ENCODE assay signal across 7 mouse cellular contexts in the genomic region with DNA sequence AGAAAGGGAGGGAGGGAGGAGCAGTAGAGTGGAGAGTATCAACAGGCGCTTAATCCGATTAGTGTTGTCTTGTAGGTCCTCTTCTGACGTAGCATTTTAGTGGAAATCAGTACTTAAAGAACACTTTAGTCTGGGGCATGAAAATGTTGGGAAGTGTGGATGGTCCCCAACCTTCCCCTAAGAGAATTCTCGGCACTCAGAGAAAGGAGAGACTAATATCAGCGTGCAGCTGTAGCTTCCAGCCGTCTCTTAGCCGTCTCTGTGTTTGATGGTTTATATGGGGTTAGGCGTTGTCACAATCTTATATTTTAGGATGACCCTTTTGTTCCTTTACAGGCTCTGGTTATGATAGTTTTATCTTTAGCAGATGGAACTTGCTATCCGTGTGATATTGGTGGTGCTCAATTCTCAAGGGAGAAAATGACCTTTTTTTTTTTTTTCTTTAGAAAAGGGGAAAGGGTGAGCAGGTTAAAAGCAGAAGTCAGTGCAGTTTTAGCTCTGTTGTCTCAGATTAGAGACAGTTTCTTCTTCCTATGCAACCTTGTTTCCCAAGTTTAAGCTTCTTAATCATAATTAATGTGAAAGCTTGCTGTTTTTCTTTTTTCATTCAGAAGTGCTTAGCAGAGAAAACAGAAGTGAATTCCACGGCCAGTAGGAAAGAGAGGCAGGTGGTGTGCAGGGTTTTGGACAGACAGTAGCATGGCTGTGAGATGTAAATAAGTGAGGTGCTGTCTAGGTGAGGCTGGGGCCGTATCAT. TPM values are rescaled to one million over a fixed set of nuclear protein-coding genes. Genes with fewer than 3 reads are reported as not detected.
DNase-seq lines count a peak whose midpoint lies in the region; ATAC-seq and TF ChIP-seq lines count a peak whose summit lies in the region.

No protein-coding gene starts in this region.

- ATAC-seq in neural tube, embryonic 11.5 days (ENCODE audit: insufficient read depth, low FRiP score, low TSS enrichment): no peak; the same call in 1 of the 2 replicates
- ATAC-seq in forebrain, embryonic 11.5 days (replicated peaks; ENCODE audit: low FRiP score): no peak
- ATAC-seq in liver, embryonic 12.5 days: peak; percentile 68
- ATAC-seq in stomach, postnatal 0 days (ENCODE audit: low FRiP score, low TSS enrichment): no peak

- peak overlapping the region; percentile 86 for H3K4me3 ChIP-seq in neural tube, embryonic 11.5 days (ENCODE audit: low read depth, low read length)
- H3K4me3 ChIP-seq in forebrain, embryonic 11.5 days (ENCODE audit: low read depth, low read length): peak overlapping the region; percentile 78
- H3K4me3 ChIP-seq in liver, embryonic 12.5 days: peak overlapping the region; percentile 84
- peak overlapping the region; percentile 57 for H3K4me3 ChIP-seq in stomach, postnatal 0 days (ENCODE audit: low read depth, low read length)

- peaks cover 7% of the 10 kb centered on the region for H3K4me1 ChIP-seq in neural tube, embryonic 11.5 days (ENCODE audit: control insufficient read depth, insufficient read depth, low read length)
- H3K4me1 ChIP-seq in forebrain, embryonic 11.5 days (replicated peaks; ENCODE audit: control insufficient read depth, insufficient read depth, low read length): peaks cover 5% of the 10 kb centered on the region; the same call in 1 of the 2 replicates
- peaks cover 31% of the 10 kb centered on the region for H3K4me1 ChIP-seq in liver, embryonic 12.5 days
- H3K4me1 ChIP-seq in stomach, postnatal 0 days (replicated peaks; ENCODE audit: control insufficient read depth, insufficient read depth): 0 out of 2 replicates have a peak, but pooled peaks cover 2% of the 10 kb centered on the region

- no peaks in the 10 kb centered on the region for H3K36me3 ChIP-seq in neural tube, embryonic 11.5 days (ENCODE audit: control insufficient read depth, insufficient read depth, low read length)
- H3K36me3 ChIP-seq in forebrain, embryonic 11.5 days (ENCODE audit: control insufficient read depth, insufficient read depth, low read length): peaks cover 2% of the 10 kb centered on the region
- H3K36me3 ChIP-seq in liver, embryonic 12.5 days: peaks cover 33% of the 10 kb centered on the region
- H3K36me3 ChIP-seq in stomach, postnatal 0 days (ENCODE audit: control insufficient read depth, insufficient read depth, low read length): peaks cover 5% of the 10 kb centered on the region; the same call in 1 of the 2 replicates

- H3K27ac ChIP-seq in neural tube, embryonic 11.5 days (ENCODE audit: low read depth, low read length): no peak overlapping the region
- H3K27ac ChIP-seq in forebrain, embryonic 11.5 days (ENCODE audit: low read depth, low read length): no peak overlapping the region
- H3K27ac ChIP-seq in liver, embryonic 12.5 days: peak overlapping the region; percentile 76
- H3K27ac ChIP-seq in stomach, postnatal 0 days (replicated peaks): peak overlapping the region; percentile 79

- TF ChIP-seq EP300 in stomach, postnatal 0 days (optimal IDR thresholded peaks at IDR 0.05): no peak

- WGBS in neural tube, embryonic 11.5 days: 17% methylated on average over 11 of the region's 11 CpGs
- 15% methylated on average over 11 of the region's 11 CpGs for WGBS in forebrain, embryonic 11.5 days
- 8% methylated on average over 11 of the region's 11 CpGs for WGBS in liver, embryonic 12.5 days (ENCODE audit: insufficient replicate concordance)
- WGBS in stomach, postnatal 0 days: 7% methylated on average over 11 of the region's 11 CpGs

- H3K4me2 ChIP-seq in neural tube, embryonic 11.5 days (ENCODE audit: low read depth): peak overlapping the region; percentile 89
- H3K4me2 ChIP-seq in forebrain, embryonic 11.5 days (ENCODE audit: low read depth, low read length, severe bottlenecking): peak overlapping the region; percentile 84
- H3K4me2 ChIP-seq in liver, embryonic 12.5 days: peak overlapping the region; percentile 84
- peak overlapping the region; percentile 52 for H3K4me2 ChIP-seq in stomach, postnatal 0 days (replicated peaks; ENCODE audit: low read depth)

- no peaks in the 10 kb centered on the region for H3K9me3 ChIP-seq in neural tube, embryonic 11.5 days (ENCODE audit: control insufficient read depth, low read length)
- no peaks in the 10 kb centered on the region for H3K9me3 ChIP-seq in forebrain, embryonic 11.5 days (ENCODE audit: control insufficient read depth, low read length)
- no peaks in the 10 kb centered on the region for H3K9me3 ChIP-seq in liver, embryonic 12.5 days (replicated peaks)
- H3K9me3 ChIP-seq in stomach, postnatal 0 days (ENCODE audit: control insufficient read depth, low read length): no peaks in the 10 kb centered on the region

- no peaks in the 10 kb centered on the region for H3K27me3 ChIP-seq in neural tube, embryonic 11.5 days (ENCODE audit: control insufficient read depth, insufficient read depth, low read length)
- no peaks in the 10 kb centered on the region for H3K27me3 ChIP-seq in forebrain, embryonic 11.5 days (ENCODE audit: control insufficient read depth, insufficient read depth, low read length)
- H3K27me3 ChIP-seq in liver, embryonic 12.5 days (replicated peaks): peaks cover 4% of the 10 kb centered on the region; the same call in 1 of the 2 replicates
- no peaks in the 10 kb centered on the region for H3K27me3 ChIP-seq in stomach, postnatal 0 days (ENCODE audit: control insufficient read depth, insufficient read depth, low read length)

- TF ChIP-seq CTCF in stomach, postnatal 0 days (IDR thresholded peaks at IDR 0.05; ENCODE audit: low read depth): no peak

- no peak for DNase-seq in neural tube, embryonic 11.5 days (ENCODE audit: low spot score)
- no peak for DNase-seq in neural tube, embryonic 10.5 days (ENCODE audit: extremely low spot score, low spot score)
- DNase-seq in forebrain, embryonic 11.5 days (ENCODE audit: low spot score): peak; percentile 6
- no peak for DNase-seq in stomach, postnatal 0 days (ENCODE audit: low spot score)
- DNase-seq in ovary, adult 18-20 months (ENCODE audit: low spot score): no peak
- DNase-seq in layer of hippocampus, adult 18-20 months (ENCODE audit: low spot score in 2 of 2): no peak

- H3K9ac ChIP-seq in neural tube, embryonic 11.5 days (ENCODE audit: low read length): peak overlapping the region; percentile 82
- H3K9ac ChIP-seq in forebrain, embryonic 11.5 days (ENCODE audit: low read length): peak overlapping the region; percentile 78
- H3K9ac ChIP-seq in liver, embryonic 12.5 days: peak overlapping the region; percentile 84
- H3K9ac ChIP-seq in stomach, postnatal 0 days (ENCODE audit: low read length): peak overlapping the region; percentile 80

RNA-seq across cellular contexts. Expression of gene Pes1, which starts 0.8 kb away (rescaled TPM):
- polyA plus RNA-seq in neural tube, embryonic 11.5 days (2014; fragmentation: Nextera tagmentation; extraction: Ambion mirVana): 75.2 and 75.8 TPM in 2 replicates
- 82.9 and 90.4 TPM in 2 replicates for polyA plus RNA-seq in forebrain, embryonic 11.5 days (2014; fragmentation: Nextera tagmentation; extraction: Ambion mirVana)
- 72.0 and 74.0 TPM in 2 replicates for polyA plus RNA-seq in liver, embryonic 12.5 days (2016; fragmentation: Nextera tagmentation; extraction: Ambion mirVana)
- polyA plus RNA-seq in stomach, postnatal 0 days (2015; fragmentation: Nextera tagmentation; extraction: Ambion mirVana): 41.8 and 42.6 TPM in 2 replicates
- 10 to 100 TPM; 40.0 to 40.2 TPM for total RNA-seq in layer of hippocampus, adult 18-20 months (2021)

RNA-seq across cellular contexts. Expression of gene 4930556J24Rik, which starts 12.0 kb away (rescaled TPM):
- 0.20 TPM in 1 of 2 replicates, not detected in the other for polyA plus RNA-seq in neural tube, embryonic 11.5 days (2014; fragmentation: Nextera tagmentation; extraction: Ambion mirVana)
- 0.31 TPM in 1 of 2 replicates, not detected in the other for polyA plus RNA-seq in forebrain, embryonic 11.5 days (2014; fragmentation: Nextera tagmentation; extraction: Ambion mirVana)
- 0.11 and 0.13 TPM in 2 replicates for polyA plus RNA-seq in liver, embryonic 12.5 days (2016; fragmentation: Nextera tagmentation; extraction: Ambion mirVana)
- polyA plus RNA-seq in stomach, postnatal 0 days (2015; fragmentation: Nextera tagmentation; extraction: Ambion mirVana): 0.08 TPM in 1 of 2 replicates, not detected in the other
- total RNA-seq in layer of hippocampus, adult 18-20 months (2021): under 1 TPM in 1 of 2 experiments, not detected in 1; 0.28 TPM

RNA-seq across cellular contexts. Expression of gene Gal3st1, which starts 18.8 kb away (rescaled TPM):
- polyA plus RNA-seq in neural tube, embryonic 11.5 days (2014; fragmentation: Nextera tagmentation; extraction: Ambion mirVana): 1.0 and 1.2 TPM in 2 replicates
- 0.41 and 0.57 TPM in 2 replicates for polyA plus RNA-seq in forebrain, embryonic 11.5 days (2014; fragmentation: Nextera tagmentation; extraction: Ambion mirVana)
- 0.72 and 0.85 TPM in 2 replicates for polyA plus RNA-seq in liver, embryonic 12.5 days (2016; fragmentation: Nextera tagmentation; extraction: Ambion mirVana)
- polyA plus RNA-seq in stomach, postnatal 0 days (2015; fragmentation: Nextera tagmentation; extraction: Ambion mirVana): 43.4 and 52.0 TPM in 2 replicates
- 1 to 10 TPM; 8.0 to 9.7 TPM for total RNA-seq in layer of hippocampus, adult 18-20 months (2021)

RNA-seq across cellular contexts. Expression of gene Tcn2, which starts 32.6 kb away (rescaled TPM):
- 31.4 and 31.7 TPM in 2 replicates for polyA plus RNA-seq in neural tube, embryonic 11.5 days (2014; fragmentation: Nextera tagmentation; extraction: Ambion mirVana)
- polyA plus RNA-seq in forebrain, embryonic 11.5 days (2014; fragmentation: Nextera tagmentation; extraction: Ambion mirVana): 23.1 and 26.0 TPM in 2 replicates
- polyA plus RNA-seq in liver, embryonic 12.5 days (2016; fragmentation: Nextera tagmentation; extraction: Ambion mirVana): 14.0 and 14.5 TPM in 2 replicates
- polyA plus RNA-seq in stomach, postnatal 0 days (2015; fragmentation: Nextera tagmentation; extraction: Ambion mirVana): 47.5 and 53.3 TPM in 2 replicates
- total RNA-seq in layer of hippocampus, adult 18-20 months (2021): 10 to 100 TPM; 18.2 to 20.3 TPM

RNA-seq across cellular contexts. Expression of gene Slc35e4, which starts 50.1 kb away (rescaled TPM):
- 3.9 and 4.5 TPM in 2 replicates for polyA plus RNA-seq in neural tube, embryonic 11.5 days (2014; fragmentation: Nextera tagmentation; extraction: Ambion mirVana)
- polyA plus RNA-seq in forebrain, embryonic 11.5 days (2014; fragmentation: Nextera tagmentation; extraction: Ambion mirVana): 3.5 and 3.9 TPM in 2 replicates
- polyA plus RNA-seq in liver, embryonic 12.5 days (2016; fragmentation: Nextera tagmentation; extraction: Ambion mirVana): 0.86 and 1.2 TPM in 2 replicates
- 7.3 and 7.5 TPM in 2 replicates for polyA plus RNA-seq in stomach, postnatal 0 days (2015; fragmentation: Nextera tagmentation; extraction: Ambion mirVana)
- total RNA-seq in layer of hippocampus, adult 18-20 months (2021): 10 to 100 TPM; 17.8 to 18.5 TPM

Comparison
In these comparisons a context has a peak if more than half of its experiments do, and no peak if none do; other contexts are left out.
1. H3K27ac ChIP-seq: peak in liver, embryonic 12.5 days (single experiment) and stomach, postnatal 0 days (single experiment); none in neural tube, embryonic 11.5 days (single experiment) and forebrain, embryonic 11.5 days (single experiment).
2. RNA of gene Gal3st1, which starts 18.8 kb away (polyA plus RNA-seq): 43.4 to 52.0 TPM in stomach, postnatal 0 days; 1.0 to 1.2 TPM in neural tube, embryonic 11.5 days, 0.72 to 0.85 TPM in liver, embryonic 12.5 days and 0.41 to 0.57 TPM in forebrain, embryonic 11.5 days; every median in the first group is over 10 times any median in the second.
3. Peak in every context shown above with its lines, with median percentiles within 50 percentile points of each other: H3K4me2 ChIP-seq, H3K4me3 ChIP-seq and H3K9ac ChIP-seq.